In the genomic region with DNA sequence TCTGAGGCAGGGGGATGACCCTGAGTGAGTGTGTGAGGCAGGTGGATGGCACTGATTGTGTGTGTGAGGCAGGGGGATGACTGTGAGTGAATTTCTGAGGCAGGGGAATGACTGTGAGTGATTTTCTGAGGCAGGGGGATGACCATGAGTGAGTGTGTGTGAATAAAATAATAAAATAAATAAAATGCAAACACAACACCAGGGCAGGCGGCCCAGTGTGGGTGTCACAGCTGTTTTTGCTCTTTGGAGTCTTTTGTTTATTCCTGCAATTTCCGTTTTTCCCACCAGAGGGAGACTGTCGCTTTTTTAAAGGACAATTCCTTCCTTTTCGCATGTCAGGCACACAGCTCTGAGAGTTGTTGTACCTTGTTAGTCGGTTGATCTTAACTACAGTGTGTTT, we compare ENCODE assay signal across 8 mouse cellular contexts. TPM values are rescaled to one million over a fixed set of nuclear protein-coding genes. Genes with fewer than 3 reads are reported as not detected.
A peak's percentile ranks its signal among the peaks of the same experiment; 100 is the strongest.
DNase-seq lines count a peak whose midpoint lies in the region; ATAC-seq and TF ChIP-seq lines count a peak whose summit lies in the region.
"Not testable (repeated sequence)": the region's sequence is repeated elsewhere in the genome, so short reads cannot be mapped to it uniquely, and the experiment has no call there.
"Had no signal": no experiment of that assay in that cellular context is flagged by ENCODE, and none has a peak within 500 bp of the region (broad histone marks: within the 10 kb centered on the region; RNA-seq: fewer than 3 reads in every experiment).

No protein-coding gene starts in this region.

- not testable (repeated sequence) for H3K9me3 ChIP-seq in embryonic facial prominence, embryonic 13.5 days; heart, embryonic 11.5 days (replicated peaks; ENCODE audit: control insufficient read depth, low read length); limb, embryonic 14.5 days (ENCODE audit: control insufficient read depth, low read length); midbrain, embryonic 14.5 days (ENCODE audit: control insufficient read depth, low read length)

- DNase-seq in brain, embryonic 14.5 days (ENCODE audit: low read depth) = peak; percentile 81
- peak; percentile 41 to 52 for DNase-seq in kidney, adult 8-10 months
- peak; percentile 81 for DNase-seq in limb, embryonic 14.5 days (ENCODE audit: low spot score)
- peak; percentile 93 for DNase-seq in midbrain, embryonic 14.5 days
- peak; percentile 45 to 88 for DNase-seq in spleen, adult 2 months (ENCODE audit: low read depth in 1 of 2, low spot score in 2 of 2)

- WGBS in embryonic facial prominence, embryonic 13.5 days = 5% methylated on average over 5 of the region's 5 CpGs
- 9% methylated on average over 5 of the region's 5 CpGs for WGBS in heart, embryonic 11.5 days (ENCODE audit: insufficient replicate concordance)
- 7% methylated on average over 5 of the region's 5 CpGs for whole genome bisulfite sequencing in limb, embryonic 14.5 days
- WGBS in midbrain, embryonic 14.5 days = 7% methylated on average over 5 of the region's 5 CpGs
- 7% methylated on average over 5 of the region's 5 CpGs for WGBS in spleen, adult 2 months

- H3K4me2 ChIP-seq in embryonic facial prominence, embryonic 13.5 days; limb, embryonic 14.5 days (replicated peaks; ENCODE audit: low read depth, low read length, severe bottlenecking): not testable (repeated sequence)
- peak overlapping the region; percentile 60; the same call in 1 of the 2 replicates for H3K4me2 ChIP-seq in heart, embryonic 11.5 days
- peak overlapping the region; percentile 63 for H3K4me2 ChIP-seq in midbrain, embryonic 14.5 days (ENCODE audit: low read length)

- H3K9ac ChIP-seq in embryonic facial prominence, embryonic 13.5 days; heart, embryonic 11.5 days (ENCODE audit: low read depth, low read length); limb, embryonic 14.5 days (ENCODE audit: low read depth, low read length, severe bottlenecking): not testable (repeated sequence)
- peak overlapping the region; percentile 51; the same call in 1 of the 2 replicates for H3K9ac ChIP-seq in midbrain, embryonic 14.5 days (replicated peaks; ENCODE audit: low read length)

- not testable (repeated sequence) for H3K36me3 ChIP-seq in embryonic facial prominence, embryonic 13.5 days; heart, embryonic 11.5 days (ENCODE audit: control insufficient read depth, insufficient read depth, low read length); limb, embryonic 14.5 days (ENCODE audit: control insufficient read depth, insufficient read depth, low read length); midbrain, embryonic 14.5 days (ENCODE audit: control insufficient read depth, insufficient read depth, low read length); spleen, adult 2 months (ENCODE audit: control insufficient read depth, insufficient read depth, low read length)

- H3K27ac ChIP-seq in embryonic facial prominence, embryonic 13.5 days; heart, embryonic 11.5 days (ENCODE audit: low read depth, low read length); limb, embryonic 14.5 days (replicated peaks; ENCODE audit: low read depth, low read length): not testable (repeated sequence)
- H3K27ac ChIP-seq in midbrain, embryonic 14.5 days (replicated peaks; ENCODE audit: low read depth, low read length) = peak overlapping the region; percentile 97; the same call in 1 of the 2 replicates
- peak overlapping the region; percentile 81; the same call in 1 of the 2 replicates for H3K27ac ChIP-seq in spleen, adult 2 months (ENCODE audit: insufficient read depth, low read length)

- not testable (repeated sequence) for TF ChIP-seq POLR2A in brain, embryonic 14.5 days (IDR thresholded peaks at IDR 0.05; ENCODE audit: borderline replicate concordance, extremely low read depth, insufficient read depth, insufficient read length, poor library complexity, severe bottlenecking); limb, embryonic 14.5 days (IDR thresholded peaks at IDR 0.05; ENCODE audit: borderline replicate concordance, extremely low read depth, insufficient read depth, insufficient read length); spleen, adult 2 months (IDR thresholded peaks at IDR 0.05; ENCODE audit: low read depth, low read length)

- peak overlapping the region; percentile 57; the same call in 1 of the 2 replicates for H3K4me3 ChIP-seq in embryonic facial prominence, embryonic 13.5 days
- H3K4me3 ChIP-seq in heart, embryonic 11.5 days (ENCODE audit: low read depth, low read length); spleen, adult 2 months (ENCODE audit: extremely low read depth, insufficient read depth, insufficient read length): not testable (repeated sequence)
- H3K4me3 ChIP-seq in limb, embryonic 14.5 days (replicated peaks; ENCODE audit: low read length) = peak overlapping the region; percentile 54; the same call in 1 of the 2 replicates
- H3K4me3 ChIP-seq in midbrain, embryonic 14.5 days (replicated peaks; ENCODE audit: low read depth, low read length) = peak overlapping the region; percentile 40

- not testable (repeated sequence) for ATAC-seq in embryonic facial prominence, embryonic 13.5 days (ENCODE audit: insufficient number of reproducible peaks, insufficient read depth, low FRiP score, low TSS enrichment, low read depth); heart, embryonic 11.5 days (replicated peaks; ENCODE audit: insufficient number of reproducible peaks, low FRiP score, low TSS enrichment); limb, embryonic 14.5 days (ENCODE audit: low FRiP score, low read depth); midbrain, embryonic 14.5 days (ENCODE audit: low FRiP score, low TSS enrichment)

- peaks cover 28% of the 10 kb centered on the region for H3K4me1 ChIP-seq in embryonic facial prominence, embryonic 13.5 days
- H3K4me1 ChIP-seq in heart, embryonic 11.5 days (ENCODE audit: control insufficient read depth, insufficient read depth, low read length); limb, embryonic 14.5 days (ENCODE audit: control insufficient read depth, insufficient read depth, low read length); midbrain, embryonic 14.5 days (ENCODE audit: control insufficient read depth, insufficient read depth, low read length): not testable (repeated sequence)
- H3K4me1 ChIP-seq in spleen, adult 2 months (ENCODE audit: control insufficient read depth, insufficient read depth, insufficient read length) = peaks cover 30% of the 10 kb centered on the region; the same call in 1 of the 2 replicates

- peaks cover 17% of the 10 kb centered on the region for H3K27me3 ChIP-seq in embryonic facial prominence, embryonic 13.5 days
- not testable (repeated sequence) for H3K27me3 ChIP-seq in heart, embryonic 11.5 days (ENCODE audit: control insufficient read depth, insufficient read depth, low read length); midbrain, embryonic 14.5 days (ENCODE audit: control insufficient read depth, insufficient read depth, low read length); spleen, adult 2 months (ENCODE audit: control insufficient read depth, insufficient read depth, low read length)
- peaks cover 11% of the 10 kb centered on the region for H3K27me3 ChIP-seq in limb, embryonic 14.5 days (ENCODE audit: control insufficient read depth, insufficient read depth, low read length)

- TF ChIP-seq CTCF in brain, embryonic 14.5 days (IDR thresholded peaks at IDR 0.05; ENCODE audit: borderline replicate concordance, extremely low read depth, insufficient read depth, insufficient read length) = peak; percentile 52; the same call in 1 of the 2 replicates
- peak; percentile 18; the same call in 1 of the 2 replicates for TF ChIP-seq CTCF in spleen, adult 2 months (IDR thresholded peaks at IDR 0.05; ENCODE audit: extremely low read depth, insufficient read depth, insufficient read length, insufficient replicate concordance)

RNA-seq across cellular contexts. Expression of a gene that starts 42.5 kb away (rescaled TPM):
- polyA plus RNA-seq in brain, embryonic 14.5 days (2012; rRNA removed) = 0.77 and 1.0 TPM in 2 replicates
- polyA plus RNA-seq in embryonic facial prominence, embryonic 13.5 days (2015; fragmentation: Nextera tagmentation; extraction: Ambion mirVana) = 1.9 and 2.2 TPM in 2 replicates
- polyA plus RNA-seq in heart, embryonic 11.5 days (2014; fragmentation: Nextera tagmentation; extraction: Ambion mirVana) = 0.80 and 0.92 TPM in 2 replicates
- 3.2 and 3.8 TPM in 2 replicates for polyA plus RNA-seq in limb, embryonic 14.5 days (2012; rRNA removed)
- polyA plus RNA-seq in limb, embryonic 14.5 days (2014; fragmentation: Nextera tagmentation; extraction: Ambion mirVana) = 3.4 and 4.5 TPM in 2 replicates
- polyA plus RNA-seq in midbrain, embryonic 14.5 days (2014; fragmentation: Nextera tagmentation; extraction: Ambion mirVana) = 1.7 TPM in 1 of 2 replicates, not detected in the other
- 4.2 and 4.4 TPM in 2 replicates for polyA plus RNA-seq in spleen, adult 2 months (2012; rRNA removed)
- polyA plus RNA-seq: erythroblast, embryonic 14.5 days had no signal

RNA-seq across cellular contexts. Expression of a gene that starts 52.2 kb away (rescaled TPM):
- polyA plus RNA-seq in brain, embryonic 14.5 days (2012; rRNA removed) = 0.09 TPM in 1 of 2 replicates, not detected in the other
- not detected in 2 replicates for polyA plus RNA-seq in embryonic facial prominence, embryonic 13.5 days (2015; fragmentation: Nextera tagmentation; extraction: Ambion mirVana)
- not detected in 2 replicates for polyA plus RNA-seq in heart, embryonic 11.5 days (2014; fragmentation: Nextera tagmentation; extraction: Ambion mirVana)
- polyA plus RNA-seq in limb, embryonic 14.5 days (2012; rRNA removed) = 0.10 TPM in 1 of 2 replicates, not detected in the other
- polyA plus RNA-seq in limb, embryonic 14.5 days (2014; fragmentation: Nextera tagmentation; extraction: Ambion mirVana) = not detected in 2 replicates
- polyA plus RNA-seq in midbrain, embryonic 14.5 days (2014; fragmentation: Nextera tagmentation; extraction: Ambion mirVana) = not detected in 2 replicates
- polyA plus RNA-seq in spleen, adult 2 months (2012; rRNA removed) = 0.41 and 0.53 TPM in 2 replicates
- polyA plus RNA-seq: erythroblast, embryonic 14.5 days had no signal
